Mouse (Mus musculus) duodenum, adult 2 months (tissue): ENCODE data around the gene Slc17a3. TPM values are rescaled to one million over a fixed set of nuclear protein-coding genes. Genes with fewer than 3 reads are reported as not detected.

ENCODE experiments used
- polyA plus RNA-seq: library from polyadenylated mRNA; depleted of rRNA; stranded (reverse); fragments of >200 nt; gene quantifications from 2 replicates; pipeline ENCODE4 v1.2.3, GENCODE M21; 2012; ENCODE audit warnings: low replicate concordance; rRNA removed

The Slc17a3 gene
- not detected in 2 replicates for polyA plus RNA-seq

GRCm38 (mm10) chr13:23839308-23839707, at the start of gene Slc17a3:
Gene Slc17a3 (plus strand): TSS chr13:23839434.

GRCm38 (mm10) chr13:23806422-23807052, 32.7 kb upstream of the Slc17a3 start, which contains the start of gene Slc17a2:
Gene Slc17a2 (plus strand): TSS chr13:23806993.

GRCm38 (mm10) chr13:23867405-23867804, 28.2 kb downstream of the Slc17a3 start, which contains the start of gene Slc17a1:
Gene Slc17a1 (plus strand): TSS chr13:23867750.

Other genes starting within 250 kb of the Slc17a3 start
- gene Hist1h2be, start 218.3 kb upstream of the Slc17a3 start, polyA plus RNA-seq = 1.4 and 1.6 TPM in 2 replicates
- gene Hist1h1e, start 216.9 kb upstream of the Slc17a3 start, polyA plus RNA-seq = 2.3 and 2.7 TPM in 2 replicates
- 1.3 and 5.1 TPM in 2 replicates for gene Hist1h2ac, start 155.5 kb upstream of the Slc17a3 start, polyA plus RNA-seq
- 151 and 487 TPM in 2 replicates for gene Hist1h2bc, start 155.2 kb upstream of the Slc17a3 start, polyA plus RNA-seq
- gene Hist1h1t, start 143.6 kb upstream of the Slc17a3 start, polyA plus RNA-seq = not detected in 2 replicates
- gene Hist1h4c, start 141.0 kb upstream of the Slc17a3 start, polyA plus RNA-seq = 4.4 and 18.3 TPM in 2 replicates
- 5.9 and 6.9 TPM in 2 replicates for gene Hfe, start 128.6 kb upstream of the Slc17a3 start, polyA plus RNA-seq
- 19.5 and 49.1 TPM in 2 replicates for gene Hist1h1c, start 100.6 kb upstream of the Slc17a3 start, polyA plus RNA-seq
- gene Hist1h3c, start 93.8 kb upstream of the Slc17a3 start, polyA plus RNA-seq = 35.9 and 40.8 TPM in 2 replicates
- gene Hist1h2bb, start 92.7 kb upstream of the Slc17a3 start, polyA plus RNA-seq = 18.7 and 20.8 TPM in 2 replicates
- gene Hist1h2ab, start 88.3 kb upstream of the Slc17a3 start, polyA plus RNA-seq = 22.8 and 64.3 TPM in 2 replicates
- gene Hist1h3b, start 87.2 kb upstream of the Slc17a3 start, polyA plus RNA-seq = 30.7 and 39.7 TPM in 2 replicates
- 9.6 and 14.6 TPM in 2 replicates for gene Hist1h4b, start 82.4 kb upstream of the Slc17a3 start, polyA plus RNA-seq
- 6.3 and 13.5 TPM in 2 replicates for gene Hist1h4a, start 78.2 kb upstream of the Slc17a3 start, polyA plus RNA-seq
- 21.3 and 31.3 TPM in 2 replicates for gene Hist1h3a, start 77.0 kb upstream of the Slc17a3 start, polyA plus RNA-seq
- gene Hist1h1a, start 75.8 kb upstream of the Slc17a3 start, polyA plus RNA-seq = 0.74 and 1.2 TPM in 2 replicates
- 0.71 and 3.3 TPM in 2 replicates for gene Trim38, start 69.5 kb upstream of the Slc17a3 start, polyA plus RNA-seq
- 0.06 TPM in 1 of 2 replicates, not detected in the other for gene Slc17a2, start 32.4 kb upstream of the Slc17a3 start, polyA plus RNA-seq
- gene Slc17a1, start 28.3 kb downstream of the Slc17a3 start, polyA plus RNA-seq = not detected in 2 replicates
- gene Slc17a4, start 75.6 kb downstream of the Slc17a3 start, polyA plus RNA-seq = 8.6 and 29.0 TPM in 2 replicates
- not detected in 2 replicates for gene Hist1h2ba, start 94.7 kb downstream of the Slc17a3 start, polyA plus RNA-seq
- not detected in 2 replicates for gene Hist1h2aa, start 95.0 kb downstream of the Slc17a3 start, polyA plus RNA-seq
- 1.1 and 1.2 TPM in 2 replicates for gene Scgn, start 151.8 kb downstream of the Slc17a3 start, polyA plus RNA-seq